Mouse (Mus musculus): ENCODE data around the gene Yy1. TPM values are rescaled to one million over a fixed set of nuclear protein-coding genes. Genes with fewer than 3 reads are reported as not detected.
A peak's percentile ranks its signal among the peaks of the same experiment; 100 is the strongest.

Yy1 gene
- total RNA-seq (2017): 67.2 and 70.1 TPM in 2 replicates

DNA sequence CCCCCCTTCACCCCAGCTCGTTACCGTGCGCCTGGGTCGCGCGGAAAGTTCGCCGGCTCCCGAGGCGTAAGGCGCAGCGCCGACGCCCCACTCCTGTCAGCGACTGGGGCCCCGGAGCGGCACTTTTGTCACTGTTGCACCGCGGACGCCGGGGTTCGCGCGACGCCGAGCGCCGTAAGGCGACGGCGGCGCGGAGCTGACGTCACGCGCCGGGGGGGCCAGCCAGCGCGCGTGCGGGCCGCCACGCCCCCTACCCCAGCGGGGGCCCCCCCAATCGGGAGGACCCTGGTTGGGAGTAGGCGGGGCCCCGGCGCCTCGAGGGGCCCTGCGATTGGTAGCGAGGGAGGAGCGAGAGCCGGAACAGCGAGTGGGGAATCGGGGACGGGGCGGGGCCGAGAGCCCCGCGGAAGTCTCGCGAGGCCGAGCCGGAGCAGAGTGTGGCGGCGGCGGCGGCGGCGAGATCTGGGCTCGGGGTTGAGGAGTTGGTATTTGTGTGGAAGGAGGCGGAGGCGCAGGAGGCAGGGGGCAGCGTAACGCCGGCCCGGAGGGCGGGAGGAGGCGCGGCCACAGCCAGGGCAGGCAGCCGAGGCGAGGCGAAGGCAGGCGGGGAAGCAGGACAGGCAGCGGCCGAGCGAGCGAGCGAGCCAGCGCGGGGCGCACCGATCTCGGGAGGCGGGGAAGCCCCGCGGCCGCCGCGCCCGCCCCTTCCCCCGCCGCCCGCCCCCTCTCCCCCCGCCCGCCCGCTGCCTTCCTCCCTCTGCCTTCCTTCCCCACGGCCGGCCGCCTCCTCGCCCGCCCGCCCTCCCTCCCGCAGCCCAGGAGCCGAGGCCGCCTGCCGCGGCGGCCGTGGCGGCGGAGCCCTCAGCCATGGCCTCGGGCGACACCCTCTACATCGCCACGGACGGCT is at the start of gene Yy1:
Gene Yy1, plus strand, starts transcription at position 428 of the 907 bp plus-strand sequence.
- peak; percentile 92 for ATAC-seq (ENCODE audit: extremely low read depth, insufficient number of reproducible peaks, low FRiP score, poor library complexity, severe bottlenecking)

GRCm38 (mm10) chr12:108745990-108746389 is 46.8 kb upstream of the Yy1 start:
- ATAC-seq (ENCODE audit: extremely low read depth, insufficient number of reproducible peaks, low FRiP score, poor library complexity, severe bottlenecking): no peak

DNA sequence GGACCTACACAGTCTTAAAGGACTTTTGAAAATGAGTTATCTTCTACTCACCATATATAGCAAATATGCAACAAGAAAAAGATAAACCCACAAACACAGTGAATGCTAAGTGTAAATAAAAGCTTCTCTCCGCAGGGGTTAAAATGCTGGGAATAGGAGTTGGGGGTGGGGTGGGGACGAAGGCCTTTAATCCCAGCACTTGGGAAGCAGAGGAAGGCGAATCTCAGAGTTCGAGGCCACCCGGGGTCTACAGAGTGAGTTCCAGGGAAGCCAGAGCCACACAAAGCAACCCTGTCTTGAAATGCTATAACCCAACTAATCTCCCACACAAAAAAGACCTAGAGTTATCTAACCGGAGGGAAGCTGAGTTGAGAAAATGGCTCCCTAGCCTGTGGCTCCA is 43.8 kb upstream of the Yy1 start:
- ATAC-seq (ENCODE audit: extremely low read depth, insufficient number of reproducible peaks, low FRiP score, poor library complexity, severe bottlenecking): no peak

GRCm38 (mm10) chr12:108749454-108749853 is 43.3 kb upstream of the Yy1 start:
- no peak for ATAC-seq (ENCODE audit: extremely low read depth, insufficient number of reproducible peaks, low FRiP score, poor library complexity, severe bottlenecking)

DNA sequence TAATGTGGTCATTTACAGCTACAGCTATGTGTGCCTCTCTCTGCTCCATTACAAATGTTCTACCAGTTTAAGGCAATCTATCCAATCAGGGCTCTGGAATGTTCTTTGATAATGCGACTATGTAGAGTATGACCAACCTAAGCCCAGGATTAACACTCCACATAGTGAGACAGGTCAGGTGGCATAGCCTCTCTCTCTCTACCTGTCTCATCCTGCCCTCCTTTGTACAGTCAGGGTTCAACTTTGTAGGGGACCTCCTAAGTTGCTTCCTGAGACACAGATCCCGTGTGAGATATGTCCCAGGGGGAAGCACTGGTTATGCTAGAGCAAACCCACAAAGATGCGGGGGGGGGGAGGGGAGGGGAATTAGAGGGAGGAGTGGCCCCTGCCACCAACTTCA is 42.5 kb upstream of the Yy1 start:
- no peak for ATAC-seq (ENCODE audit: extremely low read depth, insufficient number of reproducible peaks, low FRiP score, poor library complexity, severe bottlenecking)

DNA sequence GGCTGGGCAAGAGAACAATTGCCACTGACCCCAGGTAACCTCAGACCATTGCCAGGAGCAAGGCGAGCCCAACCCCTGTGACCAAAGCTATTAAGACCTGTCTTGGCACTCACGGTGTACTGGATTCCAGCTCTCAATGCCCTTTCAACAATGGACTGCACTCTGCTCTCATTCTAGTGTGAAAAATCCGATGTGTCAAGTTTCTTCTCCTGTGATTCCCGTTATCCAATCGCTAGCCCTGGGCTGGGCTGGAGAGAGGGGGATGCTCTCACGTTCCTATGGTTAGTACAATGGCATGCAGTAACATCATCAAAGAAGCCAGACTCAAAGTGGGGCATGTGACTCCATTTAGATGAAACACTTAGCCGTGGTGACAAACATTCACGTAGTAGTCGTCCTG is 41.0 kb upstream of the Yy1 start:
- ATAC-seq (ENCODE audit: extremely low read depth, insufficient number of reproducible peaks, low FRiP score, poor library complexity, severe bottlenecking): no peak

DNA sequence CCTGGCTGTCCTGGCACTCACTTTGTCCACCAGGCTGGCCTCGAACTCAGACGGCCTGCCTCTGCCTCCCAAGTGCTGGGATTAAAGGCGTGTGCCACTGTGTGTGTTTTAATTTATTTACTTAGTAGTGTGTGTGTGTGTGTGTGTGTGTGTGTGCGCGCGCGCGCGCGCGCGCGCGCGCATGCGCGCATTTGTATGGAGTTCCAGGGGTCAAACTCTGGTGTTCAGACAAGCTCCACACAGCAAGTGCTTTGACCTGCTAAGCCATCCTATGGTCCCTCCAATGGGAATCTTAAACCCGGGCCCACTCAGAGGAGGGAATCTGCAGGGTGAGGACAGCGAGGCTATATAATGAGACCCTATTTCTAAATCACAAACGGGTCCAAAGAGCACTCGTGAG is 37.6 kb upstream of the Yy1 start:
- no peak for ATAC-seq (ENCODE audit: extremely low read depth, insufficient number of reproducible peaks, low FRiP score, poor library complexity, severe bottlenecking)

DNA sequence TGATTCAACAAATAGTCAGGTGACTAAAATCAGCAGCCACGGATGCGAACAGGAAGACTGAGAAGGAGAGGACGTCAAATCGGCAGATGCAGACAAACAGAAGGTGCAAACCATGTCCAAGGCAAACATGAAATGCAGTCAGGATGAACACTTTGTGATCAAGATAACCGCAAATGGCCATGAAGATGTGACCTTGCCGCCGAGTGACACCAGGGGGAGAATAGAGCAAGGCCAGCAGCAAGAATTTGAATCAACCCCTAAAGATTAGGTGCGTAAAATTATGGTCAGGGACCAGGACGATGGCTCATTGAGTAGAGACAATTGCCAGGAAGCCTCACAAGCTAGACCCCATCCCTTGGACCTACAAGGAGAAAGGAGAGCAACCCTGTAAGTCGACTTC is 36.2 kb upstream of the Yy1 start:
- ATAC-seq (ENCODE audit: extremely low read depth, insufficient number of reproducible peaks, low FRiP score, poor library complexity, severe bottlenecking): no peak

DNA sequence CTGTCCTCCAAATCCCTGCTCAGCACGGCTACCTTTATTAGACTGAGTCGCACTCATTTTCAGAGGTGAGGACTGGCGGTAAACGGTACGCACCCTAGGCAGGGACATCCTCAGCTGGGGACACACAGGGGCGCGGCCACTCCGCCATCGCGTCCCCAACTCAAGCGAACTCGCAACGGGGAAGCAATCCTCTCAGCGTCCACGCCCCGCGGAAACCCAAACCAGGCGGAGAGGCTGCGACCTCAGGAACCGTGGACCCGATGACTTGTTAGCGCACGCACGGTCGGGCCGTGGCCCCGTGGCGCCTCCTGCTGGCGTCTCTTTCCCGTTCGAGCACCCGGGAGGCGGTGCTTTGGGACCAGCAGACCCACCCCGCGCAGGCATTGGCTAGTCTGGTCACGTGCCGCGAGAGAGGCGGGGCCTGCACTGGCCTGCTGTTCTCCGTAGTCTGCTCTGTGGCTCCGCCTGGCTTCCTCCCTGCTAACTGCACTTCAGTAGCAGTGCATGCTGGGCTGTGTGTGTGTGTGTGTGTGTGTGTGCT is 35.0 kb upstream of the Yy1 start:
- ATAC-seq (ENCODE audit: extremely low read depth, insufficient number of reproducible peaks, low FRiP score, poor library complexity, severe bottlenecking): peak; percentile 85

DNA sequence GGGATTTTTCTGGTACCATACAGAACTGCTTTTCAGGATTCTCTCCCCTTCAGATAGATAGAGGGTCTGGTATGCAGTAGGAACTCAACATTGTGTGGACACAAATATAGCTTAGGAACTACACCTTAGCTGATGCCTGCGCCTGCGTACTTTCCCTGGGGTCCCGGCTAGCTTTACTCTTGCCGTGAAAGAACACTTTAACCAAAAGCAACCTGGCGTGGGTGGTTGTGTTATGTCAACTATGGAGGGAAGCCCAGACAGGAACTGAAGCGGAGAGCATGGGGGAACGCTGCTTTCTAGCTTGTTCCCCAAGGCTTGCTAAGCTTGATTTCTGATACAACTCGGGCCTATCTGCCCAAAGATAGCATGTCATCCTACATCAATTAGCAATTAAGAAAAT is 34.5 kb upstream of the Yy1 start:
- no peak for ATAC-seq (ENCODE audit: extremely low read depth, insufficient number of reproducible peaks, low FRiP score, poor library complexity, severe bottlenecking)

- no peak for ATAC-seq (ENCODE audit: extremely low read depth, insufficient number of reproducible peaks, low FRiP score, poor library complexity, severe bottlenecking)
These were observed 34.1 kb upstream of the Yy1 start for GRCm38 (mm10) chr12:108758682-108759081.

GRCm38 (mm10) chr12:108759266-108759665 is 33.5 kb upstream of the Yy1 start:
- ATAC-seq (ENCODE audit: extremely low read depth, insufficient number of reproducible peaks, low FRiP score, poor library complexity, severe bottlenecking): no peak

- no peak for ATAC-seq (ENCODE audit: extremely low read depth, insufficient number of reproducible peaks, low FRiP score, poor library complexity, severe bottlenecking)
These were observed 32.8 kb upstream of the Yy1 start for GRCm38 (mm10) chr12:108760016-108760415.

DNA sequence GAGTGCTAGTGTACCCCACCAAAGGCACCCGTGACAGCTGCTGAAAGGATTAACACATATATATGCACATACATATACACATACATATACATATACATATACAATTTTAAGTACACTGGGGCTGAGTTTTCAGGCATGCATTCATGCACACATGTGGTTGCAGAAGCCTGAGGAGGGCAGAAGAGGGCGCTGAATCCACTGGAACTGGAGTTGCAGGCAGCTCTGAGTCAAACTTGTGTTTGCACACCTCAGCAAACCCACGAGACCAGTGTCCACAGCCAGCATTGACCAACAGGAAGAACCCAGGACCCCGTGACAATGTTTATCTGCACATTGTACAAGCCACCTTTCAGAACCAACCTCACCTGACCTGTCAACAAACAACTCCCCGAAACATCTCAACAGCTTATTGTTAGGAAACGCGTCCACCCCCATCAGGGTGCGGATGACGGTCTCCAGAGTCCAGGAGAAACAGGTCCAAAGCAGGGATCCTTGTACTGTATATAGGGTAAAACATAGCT is 32.2 kb upstream of the Yy1 start:
- ATAC-seq (ENCODE audit: extremely low read depth, insufficient number of reproducible peaks, low FRiP score, poor library complexity, severe bottlenecking): peak; percentile 22; the same call in 1 of the 2 replicates

DNA sequence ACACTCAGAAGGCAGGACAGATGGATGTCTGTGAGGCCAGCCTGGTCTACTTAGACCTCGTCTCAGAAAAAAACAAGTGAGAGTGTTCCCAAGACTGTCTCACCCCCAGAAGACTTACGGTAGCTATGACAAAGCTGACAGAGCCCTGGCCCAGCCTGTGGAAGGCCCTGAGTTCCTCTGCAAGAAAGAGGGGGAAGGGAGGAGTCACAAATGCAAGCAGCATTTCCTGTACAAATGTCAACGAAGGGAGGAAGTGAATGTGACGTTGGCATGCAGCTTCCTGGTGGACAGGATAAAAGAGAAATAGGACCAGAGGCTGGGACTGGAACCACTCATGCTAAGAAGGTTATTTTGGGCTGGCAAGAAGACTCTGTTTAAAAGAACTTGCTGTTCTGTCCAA is 31.6 kb upstream of the Yy1 start:
- peak; percentile 36 for ATAC-seq (ENCODE audit: extremely low read depth, insufficient number of reproducible peaks, low FRiP score, poor library complexity, severe bottlenecking)

GRCm38 (mm10) chr12:108761665-108762064 is 31.1 kb upstream of the Yy1 start:
- no peak for ATAC-seq (ENCODE audit: extremely low read depth, insufficient number of reproducible peaks, low FRiP score, poor library complexity, severe bottlenecking)

GRCm38 (mm10) chr12:108763057-108763796 is 29.5 kb upstream of the Yy1 start:
- peak; percentile 45 for ATAC-seq (ENCODE audit: extremely low read depth, insufficient number of reproducible peaks, low FRiP score, poor library complexity, severe bottlenecking)

DNA sequence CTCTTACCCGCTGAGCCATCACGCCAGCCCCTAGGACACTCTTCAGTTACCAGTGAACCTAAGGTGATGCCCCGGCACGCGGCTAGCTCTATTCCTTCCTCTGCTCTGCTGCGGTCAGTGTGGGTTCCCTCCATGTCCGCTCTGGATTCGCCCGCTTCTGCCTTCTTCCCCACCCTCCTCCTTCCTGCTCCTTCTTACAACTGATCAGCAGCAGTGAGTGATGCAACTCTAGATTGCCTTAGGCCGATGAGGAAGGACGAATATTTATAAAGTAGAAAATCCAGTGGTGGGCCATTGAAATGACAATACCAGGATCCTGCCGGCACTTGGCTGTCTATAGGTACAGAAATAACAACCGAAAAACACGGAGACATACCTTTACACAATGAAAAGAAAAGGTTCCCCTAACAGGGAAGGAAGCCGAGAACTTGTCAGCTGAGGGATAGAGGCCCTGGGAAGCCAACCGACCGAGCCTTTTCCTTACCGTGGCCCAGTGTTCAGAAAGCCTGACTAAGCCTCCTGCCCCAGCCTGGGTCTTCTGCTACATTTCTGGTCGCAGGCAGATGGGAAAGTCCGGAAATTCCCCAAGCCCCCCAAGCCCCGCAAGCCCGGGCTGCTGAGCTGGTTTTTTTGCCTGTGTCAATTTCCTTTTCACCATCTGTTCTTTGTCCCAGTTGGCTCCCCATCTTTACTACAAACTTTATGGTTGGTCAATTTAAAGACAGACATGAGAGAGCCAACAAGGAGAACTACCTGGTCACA is 27.7 kb upstream of the Yy1 start:
- peak; percentile 10 for ATAC-seq (ENCODE audit: extremely low read depth, insufficient number of reproducible peaks, low FRiP score, poor library complexity, severe bottlenecking)

GRCm38 (mm10) chr12:108765751-108766221 is 27.0 kb upstream of the Yy1 start:
- ATAC-seq (ENCODE audit: extremely low read depth, insufficient number of reproducible peaks, low FRiP score, poor library complexity, severe bottlenecking): peak; percentile 56

Data from neutrophil, adult 5-6 weeks (primary cell).